Mouse (Mus musculus) lung, adult 2 months (tissue): ENCODE results near the gene Foxn3.

ENCODE experiments used
- CTCF ChIP-seq: fragments of 200-500 bp; IDR thresholded peaks from 2 replicates; pipeline ENCODE4 v1.5.1; 2011; ENCODE audit warnings: mild to moderate bottlenecking, low read length, control low read depth; ENCODE audit not compliant: insufficient read depth
- POLR2A ChIP-seq: fragments of 200-500 bp; IDR thresholded peaks from 2 replicates; pipeline ENCODE4 v1.6.1; 2011; ENCODE audit warnings: low read depth, mild to moderate bottlenecking, control low read depth, low read length, borderline replicate concordance; ENCODE audit errors: extremely low read depth

DNA sequence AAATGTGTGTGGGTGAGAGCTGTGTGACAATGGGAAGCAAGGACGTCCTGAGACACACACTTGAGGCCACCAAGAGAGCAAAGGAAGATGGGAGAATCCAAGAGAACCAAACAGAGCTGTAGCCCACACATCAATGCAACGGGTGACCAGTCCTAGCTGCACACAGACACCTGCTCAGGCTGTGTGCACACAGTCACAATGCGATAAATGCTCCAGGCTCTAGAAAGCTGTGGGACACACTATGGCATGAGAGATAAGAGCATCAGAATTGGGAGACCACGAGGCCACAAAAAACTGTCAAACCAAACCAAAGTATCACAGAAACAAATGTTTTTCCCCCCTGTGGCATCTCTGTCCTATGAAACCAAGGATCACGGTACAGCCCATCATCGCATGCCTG lies 319.1 kb downstream of the Foxn3 start:
- TF ChIP-seq POLR2A: no peak
- no peak for TF ChIP-seq CTCF
